Mouse (Mus musculus) macrophage (primary cell): ENCODE data around the gene Slc37a4. TPM values are rescaled to one million over a fixed set of nuclear protein-coding genes. Genes with fewer than 3 reads are reported as not detected.
A peak's percentile ranks its signal among the peaks of the same experiment; 100 is the strongest.
"Not testable (repeated sequence)": the region's sequence is repeated elsewhere in the genome, so short reads cannot be mapped to it uniquely, and the experiment has no call there.

Source experiments
- H3K27ac ChIP-seq: fragments of 350-480 bp; formaldehyde crosslinking; 2 replicates; pipeline ENCODE4 v1.9.0; 2021
- H3K36me3 ChIP-seq: fragments of 350-480 bp; formaldehyde crosslinking; 2 replicates; pipeline ENCODE4 v1.9.0; 2021; ENCODE audit errors: inconsistent target
- H3K4me3 ChIP-seq: fragments of 350-480 bp; formaldehyde crosslinking; 2 replicates; pipeline ENCODE4 v1.9.0; 2021; ENCODE audit errors: inconsistent target
- H3K79me2 ChIP-seq: fragments of 350-480 bp; formaldehyde crosslinking; 2 replicates; pipeline ENCODE4 v1.9.0; 2021; ENCODE audit errors: inconsistent target
- WGBS: methylation state at CpG from one replicate; pipeline ENCODE4 v1.1.7; 2026; ENCODE audit warnings: inconsistent platforms; ENCODE audit not compliant: missing documents; 5-methylcytosine and 5-hydroxymethylcytosine counted together
- polyA plus RNA-seq: library from polyadenylated mRNA; stranded (reverse); fragments of 250-400 nt; gene quantifications from 3 replicates; pipeline ENCODE4 v1.2.4, GENCODE M21; 2018; ENCODE audit warnings: inconsistent platforms
- total RNA-seq, 78 experiments: library from RNA; depleted of rRNA; stranded (reverse); fragments of 250-400 nt; gene quantifications; 1 replicate in 9 of 78; 2 replicates in 24 of 78; 3 replicates in 43 of 78; 4 replicates in 2 of 78; pipeline ENCODE4 v1.2.4; 2018; ENCODE audit warnings: inconsistent platforms in 56 of 78

Slc37a4 gene
- total RNA-seq (2018; cell fraction: chromatin; rRNA removed): 10 to 100 TPM in 10 of 26 experiments, 1 to 10 TPM in 16; 1.3 to 16.5 (median 5.8) TPM
- 10 to 100 TPM in 11 of 26 experiments, 1 to 10 TPM in 15; 6.0 to 14.3 (median 9.6) TPM for total RNA-seq (2018; cell fraction: cytosol; rRNA removed)
- 10 to 100 TPM in 15 of 26 experiments, 1 to 10 TPM in 11; 2.0 to 25.0 (median 10.6) TPM for total RNA-seq (2018; cell fraction: nucleus; rRNA removed)
- 4.7 to 13.1 TPM (median 12.6 TPM) in 3 replicates for polyA plus RNA-seq

DNA sequence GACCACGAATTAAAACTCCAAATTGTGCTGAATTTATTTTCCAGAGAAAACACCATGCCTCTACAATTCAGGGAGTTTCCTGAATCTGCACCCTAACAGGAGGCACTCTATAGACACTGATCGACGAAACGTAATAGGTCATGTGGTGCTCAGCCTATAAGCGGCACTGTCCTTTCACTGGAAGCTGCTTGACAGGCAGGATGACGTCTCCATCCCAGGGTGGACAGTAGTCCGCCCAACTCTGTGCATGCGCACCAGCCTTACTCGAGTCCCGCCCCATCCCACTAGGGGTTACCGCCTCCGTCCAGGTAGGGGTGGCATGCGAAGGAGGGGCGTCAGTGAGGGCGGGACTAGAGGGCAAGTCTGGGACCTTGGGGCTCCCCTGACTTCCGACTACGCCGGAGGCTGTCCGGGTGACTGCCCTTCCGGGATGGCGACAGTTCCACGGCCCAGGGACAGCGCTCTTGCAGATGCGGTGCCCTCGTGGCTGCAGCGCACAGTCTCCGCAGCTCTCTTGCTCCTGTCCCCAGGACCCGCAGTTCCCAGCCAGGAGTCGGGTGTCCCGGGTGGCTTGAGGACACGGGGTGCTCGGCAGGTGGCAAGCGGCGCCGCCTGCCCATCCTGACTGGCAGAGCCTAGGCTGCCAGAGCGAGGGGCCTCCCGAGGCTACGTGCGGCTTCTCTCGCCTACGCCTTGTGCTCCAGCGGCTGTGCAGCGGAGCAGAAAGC lies at the start of gene Slc37a4:
Gene Slc37a4, plus strand, starts transcription at position 169 of the 728 bp plus-strand sequence.
- H3K36me3 ChIP-seq: peaks cover 19% of the 10 kb centered on the region; the same call in 1 of the 2 replicates
- peak within 1 kb of the TSS; percentile 66 for H3K27ac ChIP-seq
- H3K79me2 ChIP-seq: no peaks in the 10 kb centered on the region
- H3K4me3 ChIP-seq: peak within 1 kb of the TSS; percentile 72
- WGBS: under 1% methylated on average over 43 of the region's 43 CpGs

DNA sequence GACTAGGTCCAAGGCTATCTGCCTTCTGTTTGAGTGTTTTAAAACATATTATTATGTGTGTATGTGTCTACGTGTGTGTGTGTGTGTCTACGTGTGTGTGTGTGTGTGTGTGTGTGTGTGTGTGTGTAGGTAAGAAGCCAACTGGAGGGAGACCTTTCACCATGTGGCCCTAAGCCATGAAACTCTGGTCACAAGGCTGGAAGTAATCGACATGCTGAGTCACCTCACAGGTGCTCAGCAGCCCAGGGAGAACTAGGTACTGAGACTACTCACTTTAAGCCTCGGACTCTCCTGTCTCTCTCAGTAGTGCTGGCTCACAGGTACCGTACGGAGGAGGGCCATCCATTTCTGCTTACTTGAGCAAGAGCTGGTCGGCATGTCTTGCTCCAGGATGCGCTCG lies 49.5 kb upstream of the Slc37a4 start:
- WGBS: 94% methylated on average over 9 of the region's 9 CpGs
- H3K27ac ChIP-seq: no peak overlapping the region
- peaks cover 53% of the 10 kb centered on the region for H3K36me3 ChIP-seq

DNA sequence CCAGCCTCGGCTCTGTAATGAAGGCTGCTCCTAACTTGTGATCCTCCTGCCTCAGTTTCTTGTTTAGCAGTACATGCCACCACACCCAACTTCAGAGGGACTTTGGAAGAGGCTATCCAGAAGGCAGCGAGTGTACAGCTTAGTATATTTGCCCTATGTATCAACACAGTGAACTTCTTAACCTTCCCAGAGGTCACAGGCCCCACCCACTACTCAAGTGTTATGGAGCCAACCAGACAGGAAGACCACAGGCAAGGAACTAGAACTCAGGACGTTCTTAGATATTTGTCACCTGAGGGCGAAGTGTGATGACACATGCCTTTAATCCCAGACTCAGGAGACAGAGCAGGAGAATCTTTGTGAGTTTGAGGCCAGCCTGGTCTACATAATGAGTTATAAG lies 49.0 kb upstream of the Slc37a4 start:
- 92% methylated on average over 4 of the region's 4 CpGs for WGBS
- peaks cover 15% of the 10 kb centered on the region for H3K79me2 ChIP-seq
- no peak overlapping the region for H3K4me3 ChIP-seq
- no peak overlapping the region for H3K27ac ChIP-seq
- H3K36me3 ChIP-seq: peaks cover 57% of the 10 kb centered on the region

More for the DNA sequence above, 49.5 kb upstream of the Slc37a4 start:
- H3K4me3 ChIP-seq: no peak overlapping the region
- peaks cover 15% of the 10 kb centered on the region for H3K79me2 ChIP-seq

DNA sequence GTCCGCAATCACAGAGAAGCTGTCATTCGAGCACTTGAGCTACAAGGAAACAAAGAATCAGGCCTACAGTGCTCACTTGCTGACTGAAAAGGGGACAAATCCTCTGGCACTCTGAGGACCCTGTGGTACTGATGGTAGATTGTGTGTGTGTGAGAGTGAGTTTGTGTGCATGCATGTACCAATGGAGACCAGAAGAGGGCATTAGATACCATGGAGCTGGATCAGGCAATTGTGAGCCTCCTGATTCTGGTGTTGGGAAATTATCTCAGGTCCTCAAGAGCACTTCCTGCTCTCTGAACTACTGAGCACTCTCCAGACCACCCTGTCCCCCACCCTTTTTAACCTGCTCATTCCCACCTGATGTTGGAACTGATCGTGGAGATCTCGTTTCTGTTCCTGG lies 48.1 kb upstream of the Slc37a4 start:
- Histone ChIP-seq H3K4me3 (no peak overlapping the region), H3K36me3 (peaks cover 67% of the 10 kb centered on the region)

DNA sequence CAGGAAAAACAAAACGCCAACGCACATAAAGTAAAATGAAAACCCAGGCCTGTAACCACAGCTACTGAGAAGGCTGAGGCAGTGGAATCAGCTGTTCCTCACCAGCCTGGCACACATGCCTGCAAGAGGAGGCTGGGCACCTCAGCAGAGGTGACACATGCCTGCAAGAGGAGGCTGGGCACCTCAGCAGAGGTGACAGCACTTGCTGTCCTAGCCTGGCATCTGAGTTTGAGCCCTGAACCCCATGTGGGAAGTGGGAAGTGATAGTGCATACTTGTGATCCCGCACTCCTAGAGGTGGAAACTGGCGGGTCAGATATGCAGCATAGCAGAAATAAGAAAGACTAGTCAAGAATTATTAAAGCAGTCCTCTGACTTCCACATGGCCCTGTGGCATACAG lies 45.3 kb upstream of the Slc37a4 start:
- H3K79me2 ChIP-seq: peaks cover 42% of the 10 kb centered on the region; the same call in 1 of the 2 replicates
- no peak overlapping the region for H3K27ac ChIP-seq
- H3K36me3 ChIP-seq: peaks cover 95% of the 10 kb centered on the region
- WGBS: 95% methylated on average over 4 of the region's 4 CpGs
- H3K4me3 ChIP-seq: no peak overlapping the region

More for the DNA sequence above, 48.1 kb upstream of the Slc37a4 start:
- H3K27ac ChIP-seq: no peak overlapping the region
- peaks cover 15% of the 10 kb centered on the region; the same call in 1 of the 2 replicates for H3K79me2 ChIP-seq
- WGBS: 100% methylated on average over 3 of the region's 4 CpGs

DNA sequence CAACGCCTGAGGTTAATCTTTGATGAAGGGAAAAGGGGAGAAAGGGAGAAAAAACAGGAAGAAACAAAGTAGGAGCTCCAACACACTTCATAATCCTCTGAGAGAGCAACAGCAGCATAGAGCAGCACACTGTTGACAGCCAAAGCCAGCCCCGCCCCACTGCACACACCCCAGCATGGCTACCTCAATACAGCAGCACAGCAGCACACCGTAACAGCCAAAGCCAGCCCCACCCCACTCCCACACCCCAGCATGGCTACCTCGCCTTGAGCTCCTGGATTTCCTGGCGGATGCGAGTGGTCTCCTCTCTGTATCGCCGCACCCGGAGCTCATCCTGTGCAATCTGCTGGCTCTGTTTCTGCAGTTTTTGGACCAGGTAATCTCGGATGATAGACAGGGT lies 44.3 kb upstream of the Slc37a4 start:
- Histone ChIP-seq H3K79me2 (peaks cover 51% of the 10 kb centered on the region; the same call in 1 of the 2 replicates), H3K4me3 (no peak overlapping the region), H3K27ac (no peak overlapping the region), H3K36me3 (peaks cover 98% of the 10 kb centered on the region)
- 92% methylated on average over 9 of the region's 10 CpGs for WGBS

DNA sequence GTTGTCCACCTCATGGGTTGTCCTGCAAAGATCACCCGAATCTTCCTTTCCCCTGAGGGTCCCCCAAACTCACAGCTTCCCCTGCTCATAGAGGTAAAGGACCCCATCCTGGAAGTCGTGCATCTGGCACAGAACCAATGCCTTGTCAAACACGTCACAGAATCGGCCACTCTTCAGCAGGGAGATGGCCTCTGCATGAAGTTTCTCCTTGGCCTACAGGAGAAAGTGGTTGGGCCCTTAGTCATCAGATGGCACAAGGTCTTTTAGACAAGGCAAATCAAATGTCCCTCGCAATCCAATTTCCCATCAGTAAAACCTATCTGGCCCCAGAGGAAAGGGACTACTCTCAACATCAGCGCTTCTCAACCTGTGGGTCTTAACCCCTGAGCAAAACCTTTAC lies 43.5 kb upstream of the Slc37a4 start:
- H3K4me3 ChIP-seq: no peak overlapping the region
- peaks cover 98% of the 10 kb centered on the region for H3K36me3 ChIP-seq
- H3K79me2 ChIP-seq: peaks cover 60% of the 10 kb centered on the region
- no peak overlapping the region for H3K27ac ChIP-seq
- 94% methylated on average over 6 of the region's 6 CpGs for WGBS

DNA sequence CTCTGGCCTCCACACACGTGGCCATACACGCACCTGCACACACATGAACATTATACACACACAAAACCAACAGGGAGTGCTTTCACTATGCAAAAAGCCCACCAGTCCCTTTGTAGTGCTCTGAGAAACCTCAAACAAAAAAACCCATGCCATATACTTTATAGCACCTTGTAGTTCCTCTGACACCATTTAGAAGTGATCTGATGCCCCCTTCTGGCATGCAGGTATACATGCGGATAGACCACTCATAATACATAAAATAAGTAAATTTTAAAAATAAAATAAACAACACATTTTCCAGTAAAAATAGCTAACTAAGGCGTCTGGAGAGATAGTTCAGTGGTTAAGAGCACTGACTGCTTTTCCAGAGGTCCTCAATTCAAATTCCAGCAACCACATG lies 39.4 kb upstream of the Slc37a4 start:
- peaks cover 72% of the 10 kb centered on the region for H3K36me3 ChIP-seq
- no peak overlapping the region for H3K4me3 ChIP-seq
- H3K79me2 ChIP-seq: peaks cover 91% of the 10 kb centered on the region
- H3K27ac ChIP-seq: no peak overlapping the region
- 67% methylated on average over 4 of the region's 4 CpGs for whole genome bisulfite sequencing

DNA sequence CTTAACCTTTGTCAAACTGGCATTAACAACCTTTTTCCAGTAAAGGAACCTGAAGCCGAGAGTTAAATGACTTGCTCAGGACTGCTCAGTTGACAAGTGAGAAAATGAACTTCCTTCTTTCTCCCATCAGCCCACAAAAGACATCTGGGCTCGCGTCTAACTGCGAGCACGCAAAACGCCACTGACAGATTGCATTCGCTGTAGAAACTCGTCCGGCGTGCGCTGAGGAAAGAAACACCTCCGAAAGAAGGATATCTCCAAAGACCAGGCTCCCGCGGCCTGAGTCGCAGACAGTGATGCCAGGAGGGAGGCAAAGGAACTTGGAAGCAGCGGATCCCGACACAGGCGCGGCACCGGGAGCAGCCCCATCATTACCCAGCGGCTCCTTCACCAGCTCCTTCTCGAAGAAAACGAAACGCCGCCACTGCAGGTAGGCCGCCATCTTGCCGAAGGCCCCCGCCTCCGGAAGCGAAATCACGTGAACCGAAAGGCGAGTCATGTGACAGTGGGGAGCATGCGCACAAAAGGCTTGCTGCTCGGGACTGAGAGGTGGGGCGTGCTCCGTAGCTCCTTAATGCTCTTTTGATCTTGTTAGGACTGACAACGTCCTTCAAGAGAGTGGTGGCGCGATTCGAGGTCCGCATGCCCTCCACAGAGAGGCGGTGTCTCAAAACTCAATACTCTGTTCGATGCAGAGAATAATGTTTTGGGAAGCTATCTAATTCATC lies 35.3 kb upstream of the Slc37a4 start, which contains the start of gene Vps11:
Gene Vps11, minus strand, starts transcription at position 481 of the 728 bp plus-strand sequence.
- peak within 1 kb of the TSS; percentile 100 for H3K4me3 ChIP-seq
- H3K79me2 ChIP-seq: peaks cover 50% of the 10 kb centered on the region
- H3K36me3 ChIP-seq: peaks cover 30% of the 10 kb centered on the region
- WGBS: under 1% methylated on average over 44 of the region's 44 CpGs
- H3K27ac ChIP-seq: peak within 1 kb of the TSS; percentile 95

DNA sequence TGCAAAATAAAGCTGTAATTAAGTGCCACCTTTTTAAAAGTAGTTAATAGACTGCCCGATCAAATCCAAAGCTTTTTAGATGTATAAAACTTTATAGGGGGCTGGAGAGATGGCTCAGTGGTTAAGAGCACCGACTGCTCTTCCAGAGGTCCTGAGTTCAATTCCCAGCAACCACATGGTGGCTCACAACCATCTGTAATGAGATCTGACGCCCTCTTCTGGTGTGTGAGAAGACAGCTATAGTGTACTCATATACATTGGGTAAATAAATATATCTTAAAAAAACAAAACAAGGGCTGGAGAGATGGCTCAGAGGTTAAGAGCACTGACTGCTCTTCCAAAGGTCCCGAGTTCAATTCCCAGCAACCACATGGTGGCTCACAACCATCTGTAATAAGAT lies 34.7 kb upstream of the Slc37a4 start:
- peaks cover 44% of the 10 kb centered on the region for H3K79me2 ChIP-seq
- H3K27ac ChIP-seq: peak overlapping the region; percentile 95
- peaks cover 25% of the 10 kb centered on the region for H3K36me3 ChIP-seq
- peak overlapping the region; percentile 100 for H3K4me3 ChIP-seq
- 23% methylated on average over 3 of the region's 4 CpGs for WGBS

DNA sequence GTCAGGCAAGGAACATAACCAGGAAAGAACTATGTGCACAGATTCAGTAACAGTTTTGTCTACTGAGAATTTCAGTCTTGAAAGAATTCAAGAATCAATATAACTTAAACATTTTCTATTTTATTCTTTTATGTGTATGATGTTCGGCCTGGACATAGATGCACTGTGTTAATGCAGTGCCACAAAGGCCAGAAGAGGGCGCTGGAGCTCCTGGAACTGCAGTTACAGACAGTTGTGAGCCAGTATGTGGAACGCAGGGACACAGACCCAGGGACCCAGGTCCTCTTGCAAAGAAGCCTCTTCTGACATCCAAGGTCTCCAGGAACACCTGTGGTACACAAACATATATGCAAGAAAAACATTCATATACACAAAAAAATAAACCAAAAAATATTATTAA lies 32.2 kb upstream of the Slc37a4 start:
- Histone ChIP-seq H3K4me3 (no peak overlapping the region), H3K36me3 (peaks cover 3% of the 10 kb centered on the region; the same call in 1 of the 2 replicates), H3K79me2 (peaks cover 20% of the 10 kb centered on the region), H3K27ac (no peak overlapping the region)
- WGBS: 62% methylated on average over 3 of the region's 3 CpGs

DNA sequence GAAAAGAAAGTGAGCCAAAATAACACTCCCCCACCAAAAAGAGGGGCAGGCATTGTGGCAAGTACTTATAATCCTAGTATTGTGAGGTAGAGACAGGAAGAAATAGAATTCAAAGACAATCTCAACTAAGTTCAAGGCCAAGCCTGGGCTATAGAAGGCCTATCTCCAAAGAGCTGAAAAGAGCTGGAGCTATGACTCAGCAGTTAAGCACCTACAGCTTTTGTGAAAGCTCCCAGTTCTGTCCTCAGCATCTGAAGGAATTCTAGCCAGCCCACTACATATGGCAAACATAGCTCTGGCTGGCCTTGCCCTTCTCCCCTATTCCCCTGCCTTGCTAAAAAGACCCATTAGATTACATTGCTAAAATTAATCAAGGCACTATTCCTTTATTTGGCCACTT lies 23.3 kb upstream of the Slc37a4 start:
- no peak overlapping the region for H3K4me3 ChIP-seq
- H3K79me2 ChIP-seq: peaks cover 4% of the 10 kb centered on the region; the same call in 1 of the 2 replicates
- no peak overlapping the region for H3K27ac ChIP-seq
- H3K36me3 ChIP-seq: no peaks in the 10 kb centered on the region

DNA sequence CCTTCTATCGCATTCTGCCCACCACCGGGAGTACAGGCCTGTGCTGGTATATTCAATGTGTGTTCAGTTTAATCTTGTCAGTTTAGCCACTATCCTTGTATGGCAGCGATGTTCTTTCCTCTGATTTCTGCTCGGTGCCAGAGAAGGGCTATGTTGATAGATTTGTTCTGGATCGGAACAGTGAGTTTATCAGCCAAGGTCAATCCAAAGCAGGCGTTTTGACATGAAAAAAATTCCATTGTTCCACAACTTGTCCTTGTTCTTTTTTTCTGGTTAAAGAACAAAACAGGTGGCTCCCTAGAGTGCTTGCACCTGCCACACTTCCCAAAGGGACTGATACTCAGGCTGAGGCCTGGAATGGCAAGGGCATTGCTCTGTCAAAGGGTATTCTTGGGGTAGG lies 20.5 kb upstream of the Slc37a4 start:
- H3K27ac ChIP-seq: no peak overlapping the region
- no peak overlapping the region for H3K4me3 ChIP-seq
- peaks cover 25% of the 10 kb centered on the region for H3K79me2 ChIP-seq
- peaks cover under 1% of the 10 kb centered on the region; the same call in 1 of the 2 replicates for H3K36me3 ChIP-seq
- 97% methylated on average over 6 of the region's 6 CpGs for WGBS

DNA sequence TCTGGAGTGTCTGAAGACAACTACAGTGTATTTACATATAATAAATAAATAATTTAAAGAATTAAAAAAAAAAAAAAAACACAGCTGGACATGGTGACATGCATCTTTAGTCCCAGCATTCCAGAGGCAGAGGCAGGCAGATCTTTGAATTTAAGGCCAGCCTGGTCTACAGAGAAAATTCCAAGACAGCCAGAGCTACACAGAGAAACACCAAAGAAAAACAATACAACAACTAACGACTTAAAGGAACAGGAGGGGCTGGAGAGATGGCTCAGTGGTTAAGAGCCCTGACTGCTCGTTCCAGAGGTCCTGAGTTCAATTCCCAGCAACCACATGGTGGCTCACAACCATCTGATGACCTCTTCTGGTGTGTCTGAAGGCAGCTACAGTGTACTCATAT lies 19.3 kb upstream of the Slc37a4 start:
- WGBS: 82% methylated on average over 2 of the region's 2 CpGs
- Histone ChIP-seq H3K36me3 (peaks cover 12% of the 10 kb centered on the region), H3K79me2 (peaks cover 33% of the 10 kb centered on the region)
- H3K27ac ChIP-seq, H3K4me3 ChIP-seq: not testable (repeated sequence)
